Mouse (Mus musculus) liver, embryonic 13.5 days (tissue): Measurements from ENCODE around the gene Baiap2l1. TPM values are rescaled to one million over a fixed set of nuclear protein-coding genes. Genes with fewer than 3 reads are reported as not detected.

Source experiments
- ATAC-seq: fragments of 200-750 bp; cut with Nextera tagmentation; 2 replicates; pipeline ENCODE4 v1.8.0; 2017; ENCODE audit warnings: low read depth, mild to moderate bottlenecking, moderate number of reproducible peaks, moderate library complexity
- DNase-seq: peaks from one replicate; pipeline ENCODE4 v3.0.0; 2022
- H3K27ac ChIP-seq: fragments of 300-500 bp; sonication (generic); 2 replicates; pipeline ENCODE4 v1.5.1; 2015; ENCODE audit warnings: moderate library complexity, mild to moderate bottlenecking, inconsistent platforms
- H3K27me3 ChIP-seq: fragments of 300-500 bp; sonication (generic); 2 replicates; pipeline ENCODE4 v1.6.1; 2015; ENCODE audit warnings: mild to moderate bottlenecking, inconsistent platforms
- H3K36me3 ChIP-seq: fragments of 300-500 bp; sonication (generic); 2 replicates; pipeline ENCODE4 v1.6.1; 2015; ENCODE audit warnings: mild to moderate bottlenecking, inconsistent platforms
- H3K4me1 ChIP-seq: fragments of 300-500 bp; sonication (generic); replicated peaks from 2 replicates; pipeline ENCODE4 v1.6.1; 2015; ENCODE audit warnings: inconsistent platforms
- H3K4me2 ChIP-seq: fragments of 300-500 bp; sonication (generic); 2 replicates; pipeline ENCODE4 v1.6.1; 2015; ENCODE audit warnings: inconsistent platforms, mild to moderate bottlenecking, moderate library complexity
- H3K4me3 ChIP-seq: fragments of 300-500 bp; sonication (generic); replicated peaks from 2 replicates; pipeline ENCODE4 v1.5.1; 2015; ENCODE audit warnings: mild to moderate bottlenecking, inconsistent platforms
- H3K9ac ChIP-seq: fragments of 300-500 bp; sonication (generic); 2 replicates; pipeline ENCODE4 v1.6.1; 2015; ENCODE audit warnings: mild to moderate bottlenecking, inconsistent platforms
- H3K9me3 ChIP-seq: fragments of 300-500 bp; sonication (generic); replicated peaks from 2 replicates; pipeline ENCODE4 v1.6.1; 2016; ENCODE audit warnings: inconsistent platforms
- WGBS: fragments of 180-500 bp; shearing (Covaris S2); methylation state at CpG from one replicate; pipeline ENCODE4 v1.1.7; 2015; ENCODE audit not compliant: insufficient replicate concordance; 5-methylcytosine and 5-hydroxymethylcytosine counted together
- polyA plus RNA-seq: library from polyadenylated mRNA; unstranded; fragments of >200 nt; fragmentation: Nextera tagmentation; extraction: Ambion mirVana; gene quantifications from 2 replicates; pipeline ENCODE4 v1.2.1, GENCODE M21; 2015

The Baiap2l1 gene
- polyA plus RNA-seq, 1 experiment from 2014 or later = 3.7 TPM

DNA sequence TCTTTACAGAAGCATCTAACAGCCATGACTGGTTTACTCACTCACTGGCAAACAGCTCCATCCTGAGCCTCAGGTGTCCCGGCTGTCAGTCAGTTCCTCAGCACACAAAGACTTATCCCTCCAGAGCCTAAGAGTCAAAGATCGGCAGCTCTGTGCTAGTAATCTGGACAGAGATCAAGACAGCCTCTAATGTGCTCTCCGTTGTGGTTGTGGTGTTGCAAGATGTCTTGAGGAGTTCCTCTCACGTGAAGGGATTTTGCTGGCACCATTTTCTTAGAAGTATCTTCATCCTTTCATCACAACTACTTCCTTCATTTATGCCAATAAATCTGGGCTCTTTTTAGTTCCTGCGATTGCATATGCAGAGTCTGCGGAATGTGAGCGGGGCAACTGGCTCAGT, 45.7 kb downstream of the Baiap2l1 start:
- 41% methylated on average over 7 of the region's 7 CpGs for WGBS
- Histone ChIP-seq H3K27ac (no peak overlapping the region), H3K4me1 (peaks cover 17% of the 10 kb centered on the region), H3K36me3 (no peaks in the 10 kb centered on the region), H3K9ac (no peak overlapping the region), H3K9me3 (no peaks in the 10 kb centered on the region), H3K27me3 (no peaks in the 10 kb centered on the region), H3K4me2 (no peak overlapping the region), H3K4me3 (no peak overlapping the region)
- ATAC-seq (no peak), DNase-seq (no peak)

DNA sequence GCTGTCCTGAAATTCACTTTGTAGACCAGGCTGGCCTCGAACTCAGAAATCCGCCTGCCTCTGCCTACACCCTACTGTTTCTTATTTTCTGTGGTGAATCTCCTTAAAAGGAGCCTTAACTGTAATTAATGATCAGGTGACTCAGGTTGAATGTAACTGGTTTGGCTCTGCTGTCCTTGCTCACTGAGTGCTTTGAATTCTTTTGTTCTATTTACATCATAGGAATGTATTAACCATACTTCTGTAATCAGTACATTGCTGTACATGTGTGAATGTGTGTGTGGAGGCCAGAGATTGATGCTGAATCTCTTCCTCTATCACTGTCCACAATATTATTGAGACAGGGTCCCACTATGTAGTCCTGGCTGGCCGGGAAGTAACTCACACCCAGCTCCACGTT, 49.0 kb downstream of the Baiap2l1 start:
- no peak overlapping the region for H3K4me3 ChIP-seq
- DNase-seq (no peak), ATAC-seq (no peak)
- H3K27me3 ChIP-seq = no peaks in the 10 kb centered on the region
- no peak overlapping the region for H3K9ac ChIP-seq
- H3K4me1 ChIP-seq = peaks cover 11% of the 10 kb centered on the region
- no peak overlapping the region for H3K4me2 ChIP-seq
- no peaks in the 10 kb centered on the region for H3K9me3 ChIP-seq
- no peaks in the 10 kb centered on the region for H3K36me3 ChIP-seq
- WGBS = 51% methylated on average over 4 of the region's 4 CpGs
- H3K27ac ChIP-seq = no peak overlapping the region

DNA sequence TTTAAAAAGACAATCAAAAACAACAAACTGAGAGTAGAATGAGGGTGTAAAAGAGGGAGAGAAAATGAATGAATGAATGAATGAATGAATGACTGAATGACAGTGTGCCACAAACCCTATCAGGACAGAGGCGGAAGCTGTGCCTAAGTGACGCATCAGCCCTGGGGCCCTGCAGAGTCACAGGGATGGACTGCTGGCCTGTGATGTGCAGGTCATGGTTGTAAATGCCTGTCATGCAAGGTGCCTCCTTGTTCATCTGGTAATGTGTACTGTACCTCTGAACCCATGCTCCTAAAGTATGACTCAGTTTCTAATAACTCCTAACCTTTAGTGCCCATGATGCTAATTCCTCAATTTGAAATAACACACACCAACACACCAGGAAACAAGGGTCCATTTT, 54.8 kb downstream of the Baiap2l1 start:
- Histone ChIP-seq H3K27ac (no peak overlapping the region), H3K36me3 (no peaks in the 10 kb centered on the region), H3K9me3 (no peaks in the 10 kb centered on the region), H3K4me3 (no peak overlapping the region), H3K4me1 (no peaks in the 10 kb centered on the region), H3K4me2 (no peak overlapping the region), H3K9ac (no peak overlapping the region), H3K27me3 (no peaks in the 10 kb centered on the region)
- 75% methylated on average over 2 of the region's 2 CpGs for WGBS
- ATAC-seq = no peak
- DNase-seq = no peak

DNA sequence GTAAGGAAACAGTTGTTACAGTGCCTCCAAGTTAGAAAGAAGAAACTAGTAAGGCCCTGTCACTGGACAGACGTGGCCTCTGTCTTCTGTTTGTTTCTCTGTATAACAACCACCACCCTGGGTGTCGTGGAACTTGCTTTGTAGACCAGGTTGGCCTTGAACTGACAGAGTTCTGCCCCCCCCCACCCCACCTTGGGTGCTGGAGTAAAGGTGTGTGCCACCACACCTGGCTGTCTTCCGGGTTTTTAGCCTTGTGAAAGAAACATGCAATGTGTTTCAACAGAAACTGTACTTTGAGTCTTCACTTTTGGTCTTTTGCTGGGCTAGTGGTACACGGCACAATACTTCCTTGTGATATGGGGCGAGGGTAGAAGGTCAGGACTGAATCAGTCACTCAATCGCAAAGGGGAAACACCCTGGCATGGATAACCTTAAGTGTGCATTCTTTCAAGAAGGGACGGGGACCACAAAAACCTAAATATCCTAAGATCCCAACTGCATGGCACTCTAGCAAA, 61.8 kb downstream of the Baiap2l1 start:
- WGBS = 54% methylated on average over 7 of the region's 7 CpGs
- DNase-seq = no peak
- Histone ChIP-seq H3K36me3 (no peaks in the 10 kb centered on the region), H3K9me3 (no peaks in the 10 kb centered on the region), H3K4me1 (no peaks in the 10 kb centered on the region), H3K9ac (no peak overlapping the region), H3K4me3 (no peak overlapping the region), H3K4me2 (no peak overlapping the region), H3K27me3 (no peaks in the 10 kb centered on the region), H3K27ac (no peak overlapping the region)
- no peak for ATAC-seq

DNA sequence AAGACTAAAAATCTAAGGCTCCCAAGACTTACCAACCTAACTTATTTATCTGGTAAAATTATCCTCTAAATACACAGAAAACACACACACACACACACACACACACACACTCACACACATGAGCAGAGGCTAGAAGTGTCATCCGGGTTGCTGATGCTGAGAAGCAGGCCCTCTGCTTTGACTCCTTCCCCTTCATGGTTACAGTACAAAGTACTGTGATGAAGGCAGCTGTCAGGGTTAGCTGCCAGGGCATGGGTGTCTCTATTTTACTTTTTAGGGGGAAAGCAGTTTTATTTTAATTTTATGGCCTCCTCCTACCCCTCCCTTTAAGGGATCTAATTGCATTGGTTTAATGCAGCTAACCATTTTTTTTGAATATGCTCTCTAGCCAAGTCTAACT, 62.6 kb downstream of the Baiap2l1 start:
- Histone ChIP-seq H3K27ac (no peak overlapping the region), H3K4me2 (no peak overlapping the region), H3K4me1 (no peaks in the 10 kb centered on the region), H3K9ac (no peak overlapping the region), H3K4me3 (no peak overlapping the region), H3K36me3 (no peaks in the 10 kb centered on the region), H3K27me3 (no peaks in the 10 kb centered on the region), H3K9me3 (no peaks in the 10 kb centered on the region)
- WGBS = 79% methylated on average over 1 of the region's 1 CpGs
- ATAC-seq (no peak), DNase-seq (no peak)

DNA sequence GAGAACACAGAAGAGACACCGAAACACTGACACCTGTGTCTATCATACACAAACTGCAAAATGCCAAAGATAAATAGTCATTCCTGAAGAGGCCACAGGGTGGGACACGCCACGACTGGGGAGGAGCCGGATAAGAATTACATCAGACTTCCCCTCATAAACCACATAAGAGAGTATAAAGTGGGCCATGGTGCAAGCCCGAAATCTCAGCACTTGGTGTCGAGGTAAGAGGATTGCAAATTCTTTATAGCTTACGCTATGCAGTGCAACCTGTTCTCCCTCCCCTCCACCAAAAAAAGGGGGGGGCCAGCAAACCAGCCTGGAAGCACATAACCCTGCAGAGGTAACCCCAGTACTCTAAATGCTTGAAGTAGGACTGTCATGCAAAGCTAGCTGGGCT, 63.0 kb downstream of the Baiap2l1 start:
- Histone ChIP-seq H3K27ac (no peak overlapping the region), H3K9ac (no peak overlapping the region), H3K4me2 (no peak overlapping the region), H3K27me3 (no peaks in the 10 kb centered on the region), H3K4me1 (no peaks in the 10 kb centered on the region), H3K9me3 (no peaks in the 10 kb centered on the region), H3K4me3 (no peak overlapping the region), H3K36me3 (no peaks in the 10 kb centered on the region)
- WGBS = 41% methylated on average over 7 of the region's 7 CpGs
- ATAC-seq = no peak
- DNase-seq = no peak

DNA sequence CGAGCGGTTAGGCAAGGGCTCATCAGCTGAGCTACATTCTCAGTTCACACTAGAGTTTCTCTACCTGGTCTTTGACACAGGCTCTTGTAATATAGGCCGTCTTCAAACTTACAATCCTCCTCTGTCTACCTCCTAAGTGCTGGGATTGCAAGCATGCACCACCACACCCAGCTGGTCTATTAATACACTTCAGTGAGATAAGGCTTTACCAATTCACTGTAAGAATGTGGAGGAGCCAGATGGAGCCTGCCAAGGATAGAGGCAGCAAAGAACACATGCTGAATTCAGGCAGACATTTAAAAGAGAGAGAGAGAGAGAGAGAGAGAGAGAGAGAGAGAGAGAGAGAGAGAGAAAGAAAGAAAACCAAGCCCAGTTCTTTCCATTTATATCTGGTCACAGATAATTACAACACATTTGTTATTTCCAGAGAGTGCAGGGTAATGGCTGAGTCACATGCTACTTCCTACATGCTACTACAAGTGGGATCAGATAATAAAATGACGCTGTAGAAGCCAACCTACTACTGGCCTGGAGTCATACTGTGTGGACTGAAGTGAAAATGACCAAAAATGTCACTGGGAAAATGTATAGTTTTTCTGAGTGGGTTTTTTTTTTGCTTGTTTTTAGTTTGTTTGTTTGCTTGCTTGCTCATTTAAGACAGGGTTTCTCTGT, 68.0 kb downstream of the Baiap2l1 start:
- ATAC-seq = no peak
- H3K4me2 ChIP-seq = no peak overlapping the region

DNA sequence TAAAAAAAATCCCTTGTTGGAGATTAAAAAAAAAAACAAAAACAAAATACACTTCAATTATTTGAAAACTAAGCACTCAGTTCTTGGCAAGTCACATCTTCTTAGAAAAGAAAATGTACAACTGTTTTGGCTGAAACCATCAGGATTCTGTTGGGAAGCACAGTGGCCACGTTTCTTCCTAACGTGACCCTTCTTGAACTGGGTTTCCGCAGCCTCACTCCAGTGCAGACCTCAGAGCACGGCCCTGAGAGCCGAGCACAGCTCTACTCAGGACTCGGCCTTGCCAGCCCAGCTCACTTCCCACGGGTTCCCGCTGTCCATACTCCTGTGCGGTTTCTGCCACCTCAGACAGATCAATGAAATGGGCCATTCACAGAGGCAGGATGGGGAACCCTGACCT, 69.5 kb downstream of the Baiap2l1 start:
- no peak overlapping the region for H3K27ac ChIP-seq
- H3K4me1 ChIP-seq = no peaks in the 10 kb centered on the region
- H3K9me3 ChIP-seq = no peaks in the 10 kb centered on the region
- H3K27me3 ChIP-seq = no peaks in the 10 kb centered on the region
- no peak overlapping the region for H3K4me2 ChIP-seq
- WGBS = 69% methylated on average over 9 of the region's 9 CpGs
- H3K9ac ChIP-seq = no peak overlapping the region
- H3K4me3 ChIP-seq = no peak overlapping the region
- ATAC-seq (no peak), DNase-seq (no peak)
- no peaks in the 10 kb centered on the region for H3K36me3 ChIP-seq

More for the DNA sequence above, 68.0 kb downstream of the Baiap2l1 start:
- no peak overlapping the region for H3K27ac ChIP-seq
- H3K4me3 ChIP-seq = no peak overlapping the region
- H3K4me1 ChIP-seq = no peaks in the 10 kb centered on the region
- DNase-seq = no peak
- WGBS = 59% methylated on average over 4 of the region's 4 CpGs
- no peaks in the 10 kb centered on the region for H3K36me3 ChIP-seq
- no peak overlapping the region for H3K9ac ChIP-seq
- H3K9me3 ChIP-seq = no peaks in the 10 kb centered on the region
- H3K27me3 ChIP-seq = no peaks in the 10 kb centered on the region

DNA sequence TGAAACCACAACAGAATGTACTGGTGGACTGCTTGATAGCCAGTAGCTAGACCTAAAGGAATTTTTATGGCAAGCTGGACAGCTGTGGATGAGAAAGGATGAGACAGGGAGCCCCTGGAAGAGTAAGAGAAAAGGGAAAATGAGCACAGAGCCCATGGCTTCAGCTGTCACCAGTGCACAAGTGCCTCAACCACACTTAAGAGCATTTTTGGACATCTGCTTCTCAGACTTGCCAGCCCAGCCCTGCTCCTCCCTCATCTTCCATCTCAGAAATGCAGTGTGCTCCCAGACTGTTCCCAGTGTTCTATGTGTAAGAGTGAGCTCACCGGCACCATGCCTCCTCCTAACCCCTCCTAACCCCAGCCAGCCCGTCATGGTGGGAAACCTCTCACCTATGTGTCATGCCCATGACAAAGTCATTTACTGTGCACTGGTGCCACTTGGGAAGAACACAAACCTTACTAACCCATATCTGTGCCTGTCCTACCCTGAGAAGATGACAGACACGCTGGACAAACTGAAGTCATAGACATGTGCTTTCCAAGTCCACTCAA, 70.6 kb downstream of the Baiap2l1 start:
- Histone ChIP-seq H3K27ac (no peak overlapping the region), H3K4me3 (no peak overlapping the region), H3K27me3 (no peaks in the 10 kb centered on the region), H3K4me1 (no peaks in the 10 kb centered on the region), H3K9ac (no peak overlapping the region), H3K9me3 (no peaks in the 10 kb centered on the region), H3K4me2 (no peak overlapping the region), H3K36me3 (no peaks in the 10 kb centered on the region)
- ATAC-seq = no peak
- no peak for DNase-seq
- WGBS = 73% methylated on average over 3 of the region's 3 CpGs

DNA sequence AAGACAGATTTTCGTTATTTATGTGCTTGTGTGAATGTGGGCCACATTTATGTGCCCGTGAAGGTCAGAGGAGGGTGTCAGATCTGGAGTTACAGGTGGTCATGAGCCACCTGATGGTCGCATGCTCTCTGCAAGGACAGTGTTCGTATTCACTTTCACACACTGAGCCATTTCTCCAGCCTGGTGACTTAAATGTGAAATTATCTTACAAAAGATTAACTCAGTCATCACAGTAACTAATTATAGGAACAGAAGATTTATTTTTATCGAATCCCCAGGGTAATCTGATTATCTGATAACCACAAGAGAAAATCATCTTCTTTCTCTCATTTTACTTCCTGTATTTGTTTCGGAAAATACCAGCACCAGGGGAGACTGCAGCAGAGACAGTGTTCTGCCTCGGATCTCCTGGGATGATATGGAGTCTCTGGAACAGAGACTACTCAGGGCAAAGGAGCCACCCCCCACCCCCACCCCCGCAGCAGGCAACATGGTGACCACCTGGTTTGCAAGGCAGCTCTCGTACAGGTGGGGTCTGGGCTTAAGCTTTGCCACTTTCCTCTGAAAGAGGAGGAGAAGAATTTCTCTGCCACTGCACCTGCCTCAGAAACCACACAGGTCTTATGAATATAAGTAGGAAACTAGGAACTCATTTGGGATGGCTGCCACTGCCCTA, 71.2 kb downstream of the Baiap2l1 start:
- Histone ChIP-seq H3K27me3 (no peaks in the 10 kb centered on the region), H3K9ac (no peak overlapping the region), H3K4me3 (no peak overlapping the region), H3K4me2 (no peak overlapping the region), H3K4me1 (no peaks in the 10 kb centered on the region), H3K36me3 (no peaks in the 10 kb centered on the region), H3K9me3 (no peaks in the 10 kb centered on the region), H3K27ac (no peak overlapping the region)
- no peak for ATAC-seq
- 51% methylated on average over 9 of the region's 9 CpGs for WGBS
- no peak for DNase-seq

DNA sequence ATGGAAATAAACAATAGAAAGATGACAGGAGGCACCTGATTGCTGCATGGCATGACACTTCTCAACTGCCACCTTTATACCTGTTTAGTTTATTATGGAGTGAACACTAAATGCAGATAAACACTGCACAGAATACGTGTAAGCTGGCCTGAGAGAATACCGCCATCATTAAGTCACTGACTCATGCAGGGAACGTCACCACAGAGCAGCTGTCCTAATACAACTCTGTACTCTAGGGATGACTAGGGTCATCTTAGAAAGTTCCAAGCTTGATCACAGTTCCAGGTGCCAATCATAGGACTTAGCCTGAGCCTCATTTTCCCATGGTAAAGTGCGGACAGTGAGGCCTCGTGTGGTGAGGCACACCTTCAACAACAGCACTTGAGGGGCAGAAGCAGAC, 73.3 kb downstream of the Baiap2l1 start:
- Histone ChIP-seq H3K4me1 (no peaks in the 10 kb centered on the region), H3K4me2 (no peak overlapping the region), H3K36me3 (no peaks in the 10 kb centered on the region), H3K9me3 (no peaks in the 10 kb centered on the region), H3K9ac (no peak overlapping the region), H3K27ac (no peak overlapping the region), H3K27me3 (no peaks in the 10 kb centered on the region), H3K4me3 (no peak overlapping the region)
- DNase-seq = no peak
- 72% methylated on average over 5 of the region's 5 CpGs for WGBS
- no peak for ATAC-seq
